In the genomic region with DNA sequence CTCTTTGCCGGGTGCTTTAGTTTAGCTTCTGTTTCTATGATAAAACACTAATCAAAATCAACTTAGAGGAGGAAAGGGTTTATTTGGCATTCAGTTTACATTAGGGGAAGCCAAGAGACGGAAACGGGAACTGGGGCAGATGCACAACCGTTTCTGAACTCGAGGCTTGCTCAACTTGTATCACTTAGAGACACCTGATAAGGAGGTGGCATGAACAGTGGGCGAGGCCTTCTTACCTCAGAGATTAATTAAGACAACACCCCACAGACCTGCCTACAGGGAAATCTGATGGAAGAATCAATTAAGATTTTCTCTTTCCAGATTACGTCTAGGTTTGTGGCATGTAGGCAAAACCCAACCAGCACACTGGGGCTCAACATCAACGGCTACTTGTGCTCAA, we compare ENCODE assay signal across 30 mouse cellular contexts. TPM values are rescaled to one million over a fixed set of nuclear protein-coding genes. Genes with fewer than 3 reads are reported as not detected.
DNase-seq lines count a peak whose midpoint lies in the region; ATAC-seq lines count a peak whose summit lies in the region.
"Had no signal": no experiment of that assay in that cellular context is flagged by ENCODE, and none has a peak within 500 bp of the region (broad histone marks: within the 10 kb centered on the region; RNA-seq: fewer than 3 reads in every experiment).

No protein-coding gene starts in this region.

- H3K4me1 ChIP-seq in embryonic facial prominence, embryonic 14.5 days (ENCODE audit: control insufficient read depth, insufficient read depth, low read length), result no peaks in the 10 kb centered on the region
- H3K4me1 ChIP-seq in embryonic facial prominence, embryonic 10.5 days, result no peaks in the 10 kb centered on the region
- no peaks in the 10 kb centered on the region for H3K4me1 ChIP-seq in midbrain, embryonic 11.5 days (ENCODE audit: control insufficient read depth, insufficient read depth, low read length)
- H3K4me1 ChIP-seq in midbrain, embryonic 13.5 days (replicated peaks), result no peaks in the 10 kb centered on the region
- H3K4me1 ChIP-seq in hindbrain, embryonic 16.5 days (ENCODE audit: control insufficient read depth, insufficient read depth, low read depth, low read length), result no peaks in the 10 kb centered on the region
- H3K4me1 ChIP-seq: embryonic facial prominence, embryonic 12.5 days; embryonic facial prominence, embryonic 15.5 days; forebrain, embryonic 12.5 days; forebrain, embryonic 15.5 days had no signal

- peaks cover 43% of the 10 kb centered on the region; the same call in 1 of the 2 replicates for H3K36me3 ChIP-seq in embryonic facial prominence, embryonic 14.5 days (ENCODE audit: control insufficient read depth, insufficient read depth, low read length)
- peaks cover 67% of the 10 kb centered on the region for H3K36me3 ChIP-seq in embryonic facial prominence, embryonic 10.5 days (replicated peaks)
- H3K36me3 ChIP-seq in midbrain, embryonic 11.5 days (ENCODE audit: control insufficient read depth, insufficient read depth, low read length), result no peaks in the 10 kb centered on the region
- H3K36me3 ChIP-seq in midbrain, embryonic 13.5 days, result peaks cover 58% of the 10 kb centered on the region
- H3K36me3 ChIP-seq in hindbrain, embryonic 16.5 days (ENCODE audit: control insufficient read depth, insufficient read depth, low read length), result peaks cover 23% of the 10 kb centered on the region

- no peak overlapping the region for H3K4me2 ChIP-seq in embryonic facial prominence, embryonic 14.5 days (ENCODE audit: low read depth, low read length)
- H3K4me2 ChIP-seq in midbrain, embryonic 11.5 days, result no peak overlapping the region
- no peak overlapping the region for H3K4me2 ChIP-seq in midbrain, embryonic 13.5 days (replicated peaks)
- H3K4me2 ChIP-seq in hindbrain, embryonic 16.5 days (ENCODE audit: low read length), result no peak overlapping the region
- H3K4me2 ChIP-seq: embryonic facial prominence, embryonic 12.5 days; embryonic facial prominence, embryonic 15.5 days; forebrain, embryonic 12.5 days; forebrain, embryonic 15.5 days had no signal

- DNase-seq in embryonic facial prominence, embryonic 14.5 days (ENCODE audit: low spot score), result no peak
- DNase-seq in embryonic facial prominence, embryonic 10.5 days (ENCODE audit: low spot score), result no peak
- DNase-seq in midbrain, embryonic 11.5 days (ENCODE audit: low spot score, missing footprints), result peak; percentile 35
- DNase-seq in left cerebral cortex, postnatal 25 days (ENCODE audit: low spot score in 2 of 2), result no peak
- DNase-seq: adrenal gland, adult 8-10 months; adrenal gland, postnatal 14 days; adrenal gland, postnatal 36 days; B cell, adult 2 months; cerebellum, adult 11 months; cerebellum, adult 18-20 months; cerebellum, adult 8-10 months; cerebellum, adult 9-11 months; cerebellum, postnatal 14 days; cerebellum, postnatal 36 days; embryo, embryonic 11 days; forebrain, postnatal 0 days had no signal

- no peak overlapping the region for H3K4me3 ChIP-seq in embryonic facial prominence, embryonic 14.5 days (ENCODE audit: low read depth, low read length)
- no peak overlapping the region for H3K4me3 ChIP-seq in embryonic facial prominence, embryonic 10.5 days
- no peak overlapping the region for H3K4me3 ChIP-seq in midbrain, embryonic 11.5 days (ENCODE audit: low read depth, low read length)
- no peak overlapping the region for H3K4me3 ChIP-seq in midbrain, embryonic 13.5 days (replicated peaks)
- H3K4me3 ChIP-seq in hindbrain, embryonic 16.5 days (ENCODE audit: low read length), result no peak overlapping the region
- H3K4me3 ChIP-seq: embryonic facial prominence, embryonic 12.5 days; embryonic facial prominence, embryonic 15.5 days; erythroblast, embryonic 14.5 days; forebrain, embryonic 10.5 days; forebrain, embryonic 12.5 days; forebrain, embryonic 15.5 days had no signal

- H3K27ac ChIP-seq in embryonic facial prominence, embryonic 14.5 days (replicated peaks; ENCODE audit: low read depth, low read length), result no peak overlapping the region
- no peak overlapping the region for H3K27ac ChIP-seq in embryonic facial prominence, embryonic 10.5 days (replicated peaks)
- H3K27ac ChIP-seq in midbrain, embryonic 11.5 days (ENCODE audit: low read depth, low read length), result no peak overlapping the region
- H3K27ac ChIP-seq in midbrain, embryonic 13.5 days, result no peak overlapping the region
- H3K27ac ChIP-seq in hindbrain, embryonic 16.5 days (ENCODE audit: low read depth, low read length), result no peak overlapping the region
- H3K27ac ChIP-seq: embryonic facial prominence, embryonic 12.5 days; embryonic facial prominence, embryonic 15.5 days; forebrain, embryonic 10.5 days; forebrain, embryonic 12.5 days; forebrain, embryonic 15.5 days had no signal

- H3K27me3 ChIP-seq in embryonic facial prominence, embryonic 14.5 days (replicated peaks; ENCODE audit: control insufficient read depth, insufficient read depth, low read length), result no peaks in the 10 kb centered on the region
- no peaks in the 10 kb centered on the region for H3K27me3 ChIP-seq in embryonic facial prominence, embryonic 10.5 days (replicated peaks; ENCODE audit: low read depth, poor library complexity, severe bottlenecking)
- no peaks in the 10 kb centered on the region for H3K27me3 ChIP-seq in midbrain, embryonic 11.5 days (ENCODE audit: control insufficient read depth, insufficient read depth, low read length)
- H3K27me3 ChIP-seq in midbrain, embryonic 13.5 days, result no peaks in the 10 kb centered on the region
- H3K27me3 ChIP-seq in hindbrain, embryonic 16.5 days (replicated peaks; ENCODE audit: control insufficient read depth, insufficient read depth, low read length), result no peaks in the 10 kb centered on the region
- H3K27me3 ChIP-seq: CH12.LX; embryonic facial prominence, embryonic 12.5 days; embryonic facial prominence, embryonic 15.5 days; forebrain, embryonic 12.5 days; forebrain, embryonic 15.5 days had no signal

- H3K9me3 ChIP-seq in embryonic facial prominence, embryonic 14.5 days (ENCODE audit: control insufficient read depth, low read length), result no peaks in the 10 kb centered on the region
- no peaks in the 10 kb centered on the region for H3K9me3 ChIP-seq in embryonic facial prominence, embryonic 10.5 days
- no peaks in the 10 kb centered on the region for H3K9me3 ChIP-seq in midbrain, embryonic 11.5 days (ENCODE audit: control insufficient read depth, low read length)
- no peaks in the 10 kb centered on the region for H3K9me3 ChIP-seq in midbrain, embryonic 13.5 days
- no peaks in the 10 kb centered on the region for H3K9me3 ChIP-seq in hindbrain, embryonic 16.5 days (ENCODE audit: control insufficient read depth, low read length)
- H3K9me3 ChIP-seq: embryonic facial prominence, embryonic 12.5 days; embryonic facial prominence, embryonic 15.5 days; forebrain, embryonic 10.5 days; forebrain, embryonic 12.5 days; forebrain, embryonic 15.5 days; G1E had no signal

- no peak overlapping the region for H3K9ac ChIP-seq in embryonic facial prominence, embryonic 14.5 days (ENCODE audit: low read depth, low read length)
- H3K9ac ChIP-seq in midbrain, embryonic 11.5 days (ENCODE audit: low read length), result no peak overlapping the region
- no peak overlapping the region for H3K9ac ChIP-seq in midbrain, embryonic 13.5 days (replicated peaks)
- no peak overlapping the region for H3K9ac ChIP-seq in hindbrain, embryonic 16.5 days (ENCODE audit: low read depth, low read length)
- H3K9ac ChIP-seq: embryonic facial prominence, embryonic 12.5 days; embryonic facial prominence, embryonic 15.5 days; forebrain, embryonic 12.5 days; forebrain, embryonic 15.5 days; forebrain, postnatal 0 days had no signal

- intact Hi-C loops in left cerebral cortex, postnatal 25 days (cut with DNase I), result no loop called here

- ATAC-seq in embryonic facial prominence, embryonic 14.5 days (ENCODE audit: low read depth), result peak; percentile 67; the same call in 1 of the 2 replicates
- no peak for ATAC-seq in midbrain, embryonic 11.5 days (ENCODE audit: low FRiP score)
- ATAC-seq in midbrain, embryonic 13.5 days, result no peak
- ATAC-seq in granulocyte monocyte progenitor cell, adult 5-6 weeks (replicated peaks; ENCODE audit: poor library complexity, severe bottlenecking), result peak; percentile 42
- 0 out of 2 replicates have a peak, but pooled peaks have one; percentile 48 for ATAC-seq in megakaryocyte progenitor cell, adult 5-6 weeks (replicated peaks; ENCODE audit: poor library complexity)
- no peak for ATAC-seq in hindbrain, embryonic 16.5 days
- ATAC-seq: activated CD4-positive, CD25-positive, alpha-beta regulatory T cell, adult 4 months; CD4-positive, CD25-positive, alpha-beta regulatory T cell, adult 4 months; forebrain, embryonic 15.5 days; forebrain, postnatal 0 days had no signal

- WGBS in embryonic facial prominence, embryonic 14.5 days, result 88% methylated on average over 8 of the region's 8 CpGs
- 93% methylated on average over 8 of the region's 8 CpGs for WGBS in embryonic facial prominence, embryonic 10.5 days
- WGBS in midbrain, embryonic 11.5 days, result 91% methylated on average over 8 of the region's 8 CpGs
- 88% methylated on average over 8 of the region's 8 CpGs for WGBS in midbrain, embryonic 13.5 days
- WGBS in hindbrain, embryonic 16.5 days, result 92% methylated on average over 8 of the region's 8 CpGs

RNA-seq across cellular contexts. Expression of a gene that starts 17.0 kb away (rescaled TPM):
- 9.9 and 12.1 TPM in 2 replicates for polyA plus RNA-seq in embryonic facial prominence, embryonic 14.5 days (2014; fragmentation: Nextera tagmentation; extraction: Ambion mirVana)
- polyA plus RNA-seq in embryonic facial prominence, embryonic 10.5 days (2016; fragmentation: Nextera tagmentation; extraction: Ambion mirVana), result 9.0 and 10.5 TPM in 2 replicates
- 12.1 TPM in 2 replicates for polyA plus RNA-seq in midbrain, embryonic 11.5 days (2014; fragmentation: Nextera tagmentation; extraction: Ambion mirVana)
- polyA plus RNA-seq in midbrain, embryonic 13.5 days (2015; fragmentation: Nextera tagmentation; extraction: Ambion mirVana), result 11.4 and 11.9 TPM in 2 replicates
- 39.4 and 40.1 TPM in 2 replicates for total RNA-seq in granulocyte monocyte progenitor cell, adult 5-6 weeks (2014; fragmentation: Nextera tagmentation)
- total RNA-seq in granulocyte monocyte progenitor cell, adult 5-6 weeks (2017), result 25.1 and 34.2 TPM in 2 replicates
- total RNA-seq in megakaryocyte progenitor cell, adult 5-6 weeks (2015), result 35.1 and 44.6 TPM in 2 replicates
- 27.4 and 34.8 TPM in 2 replicates for total RNA-seq in megakaryocyte progenitor cell, adult 5-6 weeks (2017)
- 10 to 100 TPM; 13.4 to 17.3 TPM for total RNA-seq in left cerebral cortex, postnatal 25 days (2021)
- 12.3 and 13.4 TPM in 2 replicates for polyA plus RNA-seq in hindbrain, embryonic 16.5 days (2015; fragmentation: Nextera tagmentation; extraction: Ambion mirVana)

RNA-seq across cellular contexts. Expression of a gene that starts 39.5 kb away (rescaled TPM):
- 18.9 and 20.4 TPM in 2 replicates for polyA plus RNA-seq in embryonic facial prominence, embryonic 14.5 days (2014; fragmentation: Nextera tagmentation; extraction: Ambion mirVana)
- 18.1 and 20.7 TPM in 2 replicates for polyA plus RNA-seq in embryonic facial prominence, embryonic 10.5 days (2016; fragmentation: Nextera tagmentation; extraction: Ambion mirVana)
- polyA plus RNA-seq in midbrain, embryonic 11.5 days (2014; fragmentation: Nextera tagmentation; extraction: Ambion mirVana), result 20.1 and 27.5 TPM in 2 replicates
- 21.5 and 22.1 TPM in 2 replicates for polyA plus RNA-seq in midbrain, embryonic 13.5 days (2015; fragmentation: Nextera tagmentation; extraction: Ambion mirVana)
- total RNA-seq in granulocyte monocyte progenitor cell, adult 5-6 weeks (2014; fragmentation: Nextera tagmentation), result 32.6 and 46.6 TPM in 2 replicates
- total RNA-seq in granulocyte monocyte progenitor cell, adult 5-6 weeks (2017), result 44.2 and 49.6 TPM in 2 replicates
- total RNA-seq in megakaryocyte progenitor cell, adult 5-6 weeks (2015), result 41.6 and 43.0 TPM in 2 replicates
- total RNA-seq in megakaryocyte progenitor cell, adult 5-6 weeks (2017), result 39.9 and 48.7 TPM in 2 replicates
- 10 to 100 TPM; 16.0 to 20.3 TPM for total RNA-seq in left cerebral cortex, postnatal 25 days (2021)
- 11.8 and 12.9 TPM in 2 replicates for polyA plus RNA-seq in hindbrain, embryonic 16.5 days (2015; fragmentation: Nextera tagmentation; extraction: Ambion mirVana)

Comparison
In these comparisons a context has a peak if more than half of its experiments do, and no peak if none do; other contexts are left out.
1. ATAC-seq: peak in embryonic facial prominence, embryonic 14.5 days (single experiment), granulocyte monocyte progenitor cell, adult 5-6 weeks (single experiment) and megakaryocyte progenitor cell, adult 5-6 weeks (single experiment); none in midbrain, embryonic 11.5 days (single experiment), midbrain, embryonic 13.5 days (single experiment) and hindbrain, embryonic 16.5 days (single experiment).